Mouse (Mus musculus) liver, postnatal 0 days (tissue): ENCODE measurements at regions not wholly inside any gene's neighbourhood (a gene's known extent, or its start where the extent isn't known, plus 50 kb on each side); places are given as distances from the start of the nearest gene placed in this dataset.

Experiments
- CTCF ChIP-seq: sonication (generic); IDR thresholded peaks from 2 replicates; pipeline ENCODE4 v1.5.1; 2016; ENCODE audit warnings: antibody characterized with exemption, low read depth
- EP300 ChIP-seq: IDR thresholded peaks from 2 replicates; pipeline ENCODE4 v1.6.1; 2016; ENCODE audit warnings: antibody characterized with exemption, low read depth, mild to moderate bottlenecking

DNA sequence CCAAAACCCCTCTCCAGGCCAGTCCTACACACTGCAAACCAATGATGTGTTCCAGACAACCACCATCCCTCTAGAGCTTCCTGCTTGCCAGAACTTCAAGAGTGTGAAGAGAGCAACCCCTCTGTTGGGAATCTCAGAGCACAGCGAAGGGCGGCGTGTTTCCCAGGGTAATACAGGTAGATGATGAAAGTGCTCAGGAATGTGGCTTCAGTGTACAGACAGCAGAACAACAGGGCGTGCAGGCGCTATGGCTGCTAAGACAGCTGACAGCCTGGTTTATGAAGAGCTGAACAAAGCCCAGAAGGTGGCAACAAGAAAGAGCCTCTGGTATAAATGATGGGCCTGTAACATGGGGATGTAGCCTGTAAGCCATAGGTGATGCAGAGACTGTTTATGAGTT lies 61.0 kb upstream of the Gsap start:
- no peak for TF ChIP-seq CTCF
- TF ChIP-seq EP300 = no peak
